Mouse (Mus musculus) adrenal gland, adult (tissue): ENCODE data around the gene Xylb.
"Not testable (repeated sequence)": the region's sequence is repeated elsewhere in the genome, so short reads cannot be mapped to it uniquely, and the experiment has no call there.

Source experiments
- DNase-seq, 2 experiments: peaks; one replicate each; pipeline ENCODE4 v3.0.0; 2022 to 2023; ENCODE audit warnings: low spot score in 1 of 2; ENCODE audit not compliant: inconsistent age in 2 of 2

Gene Xylb

DNA sequence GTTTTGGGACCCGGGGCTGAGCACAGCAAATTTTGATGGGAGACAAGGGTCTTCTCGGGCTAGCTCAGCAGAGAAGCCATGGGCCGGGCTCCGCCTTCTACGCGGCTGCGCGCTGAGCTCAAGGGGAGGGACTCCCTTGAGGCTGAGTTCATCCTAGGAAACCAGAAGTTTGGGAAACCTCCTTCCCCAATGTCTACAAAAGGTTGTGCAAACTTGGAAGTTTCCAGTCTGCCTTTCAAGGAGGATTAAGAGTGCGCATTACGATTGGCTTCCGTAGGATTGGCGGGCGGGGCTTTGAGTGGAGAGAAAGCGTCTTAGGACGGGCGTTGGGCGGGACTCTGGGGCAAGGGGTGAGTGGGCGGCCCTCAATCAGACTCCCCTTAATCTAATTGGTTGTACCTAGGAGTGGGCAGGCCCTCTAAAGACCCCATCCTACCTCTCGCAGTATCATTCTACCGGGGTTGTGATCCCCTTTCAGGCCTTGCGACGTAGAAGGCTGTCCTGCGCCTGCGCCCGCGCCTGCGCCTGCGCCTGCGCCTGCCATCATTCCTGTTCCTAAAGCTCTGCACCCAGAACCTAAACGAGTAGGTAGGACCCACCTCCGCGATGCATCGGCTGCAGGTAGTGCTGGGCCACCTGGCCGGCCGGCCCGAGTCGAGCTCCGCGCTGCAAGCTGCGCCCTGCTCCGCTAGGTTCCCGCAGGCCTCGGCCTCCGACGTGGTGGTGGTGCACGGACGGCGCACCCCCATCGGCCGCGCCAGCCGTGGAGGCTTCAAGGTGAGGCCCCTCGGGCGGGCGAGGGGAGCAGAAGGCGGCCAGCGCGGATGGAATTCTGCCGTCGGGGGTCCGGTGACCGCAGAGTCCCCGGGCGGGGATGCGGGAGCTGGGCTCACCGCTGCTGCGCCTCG lies 16.0 kb upstream of the Xylb start, which contains the start of gene Myd88:
Gene Myd88, minus strand, starts transcription at position 503 of the 908 bp plus-strand sequence.
- peak; percentile 98 to 99 for DNase-seq

- DNase-seq: no peak
Measured at GRCm38 (mm10) chr9:119342728-119343127, 14.5 kb upstream of the Xylb start.

DNA sequence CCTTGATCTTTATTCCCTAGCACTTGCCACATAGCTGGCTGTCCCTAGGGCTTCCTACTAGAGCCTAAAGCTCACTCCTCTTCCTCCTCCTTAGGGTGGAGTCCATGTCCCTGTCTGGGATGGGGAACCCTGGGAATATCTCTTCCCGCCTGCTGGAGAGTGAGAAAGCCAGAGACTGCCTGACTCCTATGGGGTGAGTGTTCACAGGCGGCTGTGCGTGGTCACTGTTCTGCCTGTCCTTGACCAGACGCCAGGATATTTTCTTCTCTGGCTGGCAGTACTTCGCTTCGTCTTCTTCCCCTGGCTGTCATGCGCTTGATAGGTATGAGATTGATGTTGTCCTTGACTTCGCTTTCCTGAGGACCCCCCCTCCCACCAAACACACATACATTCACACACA lies 10.8 kb upstream of the Xylb start:
- DNase-seq: peak; percentile 43 to 75

GRCm38 (mm10) chr9:119350531-119350930 lies 6.7 kb upstream of the Xylb start:
- DNase-seq: no peak

GRCm38 (mm10) chr9:119350947-119351705 lies 6.1 kb upstream of the Xylb start:
- peak in 1 of 2 experiments; percentile 43 for DNase-seq

GRCm38 (mm10) chr9:119352060-119352459 lies 5.1 kb upstream of the Xylb start:
- peak; percentile 80 to 91 for DNase-seq

- no peak for DNase-seq
Measured at GRCm38 (mm10) chr9:119353926-119354325, 3.3 kb upstream of the Xylb start.

DNA sequence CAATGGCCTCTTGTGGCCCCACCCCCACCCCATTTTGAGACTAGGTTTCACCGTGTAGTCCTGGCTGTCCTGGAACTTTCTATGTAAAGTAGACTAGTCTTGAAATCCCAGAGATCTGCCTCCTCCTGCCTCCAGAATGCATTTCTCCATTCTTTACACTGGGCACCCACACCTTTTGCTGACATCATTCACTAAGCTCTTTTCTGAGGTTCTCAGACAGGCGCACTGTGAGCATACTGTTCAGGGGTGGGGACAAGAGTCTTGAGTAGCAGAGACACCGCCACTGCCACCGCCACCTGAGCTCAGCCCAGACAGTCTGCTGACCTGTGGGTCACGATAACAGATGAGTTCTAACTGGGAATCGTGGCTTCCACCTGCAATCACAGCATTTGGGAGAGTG lies 1.2 kb upstream of the Xylb start:
- no peak for DNase-seq

- DNase-seq: no peak
Measured at GRCm38 (mm10) chr9:119358058-119358429, 863 bp downstream of the Xylb start.

- DNase-seq: no peak
Measured at GRCm38 (mm10) chr9:119361416-119361815, 4.2 kb downstream of the Xylb start.

GRCm38 (mm10) chr9:119363229-119363628 lies 6.0 kb downstream of the Xylb start:
- no peak for DNase-seq

- DNase-seq: no peak
Measured at GRCm38 (mm10) chr9:119365284-119365683, 8.1 kb downstream of the Xylb start, which contains the start of gene Slc22a14. Gene Slc22a14 (minus strand): TSS chr9:119365553.

DNA sequence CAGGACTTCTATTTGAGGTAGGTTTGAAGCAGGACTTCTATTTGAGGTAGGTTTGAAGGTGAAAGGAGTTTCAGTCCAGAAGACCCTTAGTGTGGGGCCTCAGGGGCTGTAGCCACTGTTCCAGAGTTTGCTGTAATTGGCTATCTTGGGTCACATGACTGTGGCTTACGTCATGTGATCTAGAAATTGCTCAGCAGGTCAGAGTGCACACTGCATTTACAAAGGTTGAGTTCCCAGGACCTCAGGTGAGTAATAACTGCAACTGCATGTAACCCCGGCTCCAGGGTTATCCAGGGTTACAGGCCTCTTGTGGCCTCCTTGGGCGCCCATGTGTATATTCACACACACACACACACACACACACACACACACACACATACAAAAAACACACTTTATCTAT lies 11.2 kb downstream of the Xylb start:
- no peak for DNase-seq

- not testable (repeated sequence) for DNase-seq
Measured at GRCm38 (mm10) chr9:119370770-119371169, 13.6 kb downstream of the Xylb start.

GRCm38 (mm10) chr9:119371251-119371650 lies 14.1 kb downstream of the Xylb start:
- DNase-seq: no peak

- DNase-seq: no peak
Measured at GRCm38 (mm10) chr9:119375008-119375407, 17.8 kb downstream of the Xylb start.

DNA sequence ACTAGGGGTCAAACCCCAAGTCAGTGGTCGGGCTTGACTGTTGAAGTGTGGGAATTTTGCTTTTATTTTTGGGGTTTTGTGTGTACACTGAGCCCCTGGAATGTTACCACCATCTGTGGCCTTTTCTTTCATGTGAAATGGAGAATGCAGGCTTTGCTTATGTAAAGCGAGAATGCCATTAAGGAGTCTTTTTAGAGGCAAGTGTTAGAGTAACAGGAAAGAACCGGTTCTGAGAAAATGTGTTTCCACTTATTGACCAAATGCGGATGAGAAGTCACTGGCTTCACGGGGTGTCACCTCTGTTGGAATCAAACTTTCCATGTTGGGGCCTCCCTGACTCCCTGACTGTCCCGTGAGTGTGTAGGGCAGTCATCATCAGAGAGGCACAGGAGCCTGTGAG lies 18.4 kb downstream of the Xylb start:
- DNase-seq: no peak

GRCm38 (mm10) chr9:119378231-119378630 lies 21.1 kb downstream of the Xylb start:
- no peak for DNase-seq

DNA sequence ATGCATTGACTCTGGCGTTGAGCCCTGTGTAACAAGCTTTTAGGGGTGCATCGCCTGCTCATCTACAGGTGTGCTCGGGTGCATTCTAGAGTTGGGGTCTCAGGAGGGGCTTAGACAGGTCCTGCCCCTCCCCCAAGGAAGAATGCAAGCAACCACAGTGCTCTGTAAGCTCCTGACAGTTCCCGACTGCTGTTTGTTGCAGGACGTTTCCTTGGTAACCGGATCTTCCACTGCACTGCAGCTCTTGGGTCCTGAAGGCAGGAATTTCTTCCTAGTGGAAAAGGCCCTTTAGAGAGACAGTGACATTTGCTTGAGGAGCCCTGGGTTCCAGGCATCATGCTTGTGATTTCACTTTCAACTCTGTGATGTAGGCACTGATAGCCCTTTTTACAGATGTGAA lies 25.4 kb downstream of the Xylb start:
- no peak for DNase-seq

DNA sequence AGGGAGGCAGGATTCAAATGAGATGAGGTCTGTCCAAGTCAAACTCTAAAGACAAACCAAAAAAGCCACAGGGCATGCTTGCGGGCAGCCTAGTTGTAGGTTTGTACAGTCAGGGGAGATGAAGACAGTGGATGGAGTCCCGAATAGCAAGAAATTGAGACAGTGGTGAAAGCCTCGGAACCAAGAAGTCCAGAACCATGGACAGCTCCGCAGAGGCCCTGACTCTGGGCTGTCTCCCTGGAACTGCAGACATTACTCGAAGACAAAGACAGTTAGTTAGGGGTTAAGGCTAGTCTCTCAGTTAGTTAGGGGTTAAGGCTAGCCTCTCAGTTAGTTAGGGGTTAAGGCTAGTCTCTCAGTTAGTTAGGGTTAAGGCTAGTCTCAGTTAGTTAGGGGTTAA lies 31.8 kb downstream of the Xylb start:
- peak in 1 of 2 experiments; percentile 47 for DNase-seq

DNA sequence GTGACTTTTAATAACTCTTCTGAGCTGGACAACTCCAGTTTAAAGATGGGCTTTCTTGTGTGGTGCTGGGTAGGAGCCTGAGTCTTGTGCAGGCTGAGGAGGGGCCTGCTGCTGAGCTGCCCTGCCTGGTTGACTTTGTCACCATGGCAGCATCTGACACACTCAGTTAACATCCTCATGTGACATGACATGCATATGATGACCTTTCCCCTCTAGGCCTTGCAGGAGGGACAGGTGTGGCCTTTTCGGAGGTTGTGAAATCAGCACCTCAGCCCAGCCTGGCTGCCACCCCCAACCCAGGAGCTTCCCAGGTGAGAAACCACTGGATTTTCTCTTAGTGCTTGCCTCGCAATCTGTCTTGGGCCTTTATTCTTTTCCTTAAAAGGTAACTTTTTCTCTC lies 33.0 kb downstream of the Xylb start:
- DNase-seq: no peak

DNA sequence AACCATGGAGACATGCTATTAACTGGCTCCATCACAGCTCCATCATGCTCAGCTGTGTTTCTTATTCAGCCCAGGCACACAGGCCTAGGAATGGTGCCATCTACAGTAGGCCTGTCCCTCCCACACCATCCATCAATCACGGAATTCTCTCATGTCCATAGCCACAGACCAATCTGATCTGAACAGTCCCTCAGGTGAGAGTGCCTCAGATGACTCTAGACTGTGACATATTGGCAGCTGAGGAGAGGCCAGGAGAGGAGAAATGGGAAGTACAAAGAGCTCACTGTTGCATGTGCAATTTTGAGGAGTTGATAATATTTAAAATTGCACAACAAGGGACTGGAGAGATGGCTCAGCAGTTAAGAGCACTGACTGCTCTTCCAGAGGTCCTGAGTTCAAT lies 37.6 kb downstream of the Xylb start:
- DNase-seq: no peak
